Mouse (Mus musculus) neural tube, embryonic 14.5 days (tissue): ENCODE results near the gene Gm5108. TPM values are rescaled to one million over a fixed set of nuclear protein-coding genes. Genes with fewer than 3 reads are reported as not detected.

Source experiments
- ATAC-seq: fragments of 200-750 bp; cut with Nextera tagmentation; 2 replicates; pipeline ENCODE4 v1.8.0; 2017; ENCODE audit warnings: low read depth, mild to moderate bottlenecking, moderate TSS enrichment, moderate library complexity
- H3K27ac ChIP-seq: fragments of 300-500 bp; sonication (generic); 2 replicates; pipeline ENCODE4 v1.5.1; 2014; ENCODE audit warnings: low read depth, mild to moderate bottlenecking, control low read depth, low read length, moderate library complexity, mixed read lengths
- H3K27me3 ChIP-seq: fragments of 300-500 bp; sonication (generic); 2 replicates; pipeline ENCODE4 v1.6.1; 2014; ENCODE audit warnings: low read length; ENCODE audit not compliant: control insufficient read depth, insufficient read depth
- H3K36me3 ChIP-seq: fragments of 300-500 bp; sonication (generic); 2 replicates; pipeline ENCODE4 v1.6.1; 2014; ENCODE audit warnings: low read length, mixed read lengths; ENCODE audit not compliant: control insufficient read depth, insufficient read depth
- H3K4me1 ChIP-seq: fragments of 300-500 bp; sonication (generic); 2 replicates; pipeline ENCODE4 v1.6.1; 2014; ENCODE audit warnings: low read length; ENCODE audit not compliant: control insufficient read depth, insufficient read depth
- H3K4me2 ChIP-seq: fragments of 300-500 bp; sonication (generic); 2 replicates; pipeline ENCODE4 v1.6.1; 2014; ENCODE audit warnings: mild to moderate bottlenecking, low read depth, low read length, control low read depth
- H3K4me3 ChIP-seq: fragments of 300-500 bp; sonication (generic); 2 replicates; pipeline ENCODE4 v1.5.1; 2014; ENCODE audit warnings: low read depth, low read length, control low read depth, mixed read lengths
- H3K9ac ChIP-seq: fragments of 300-500 bp; sonication (generic); replicated peaks from 2 replicates; pipeline ENCODE4 v1.6.1; 2014; ENCODE audit warnings: low read depth, mild to moderate bottlenecking, control low read depth, low read length, mixed read lengths
- H3K9me3 ChIP-seq: fragments of 300-500 bp; sonication (generic); 2 replicates; pipeline ENCODE4 v1.6.1; 2016; ENCODE audit warnings: low read length; ENCODE audit not compliant: control insufficient read depth
- WGBS: fragments of 180-500 bp; shearing (Covaris S2); extraction: QIAGEN DNeasy Blood & Tissue Kit; methylation state at CpG from one replicate; pipeline ENCODE4 v1.1.7; 2014; 5-methylcytosine and 5-hydroxymethylcytosine counted together
- polyA plus RNA-seq: library from polyadenylated mRNA; unstranded; fragments of >200 nt; fragmentation: Nextera tagmentation; extraction: Ambion mirVana; gene quantifications from 2 replicates; pipeline ENCODE4 v1.2.1, GENCODE M21; 2014

The Gm5108 gene
- polyA plus RNA-seq, 1 experiment from 2014 or later, result not detected

DNA sequence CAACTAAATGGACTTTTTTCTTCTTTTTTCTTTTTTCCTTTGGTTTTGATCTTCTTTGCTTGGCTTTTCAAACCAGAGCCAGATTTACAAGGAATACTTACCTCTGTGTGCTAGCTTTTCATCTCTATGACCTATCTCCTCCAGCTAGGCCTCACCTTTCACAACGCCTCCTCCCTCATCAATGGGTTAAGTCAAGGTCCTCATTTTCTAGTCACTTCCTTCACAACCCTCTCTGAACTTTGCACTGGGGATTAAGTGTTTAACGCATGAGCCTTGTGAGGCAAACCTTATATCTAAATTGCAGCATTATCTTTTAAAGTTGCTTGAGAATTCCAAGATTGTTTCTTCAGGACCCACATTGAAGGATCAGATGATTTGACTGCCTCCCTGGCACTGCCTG lies 63.0 kb downstream of the Gm5108 start:
- Histone ChIP-seq H3K4me1 (no peaks in the 10 kb centered on the region), H3K4me2 (no peak overlapping the region), H3K4me3 (no peak overlapping the region), H3K9me3 (no peaks in the 10 kb centered on the region), H3K27ac (no peak overlapping the region), H3K9ac (no peak overlapping the region), H3K27me3 (no peaks in the 10 kb centered on the region), H3K36me3 (no peaks in the 10 kb centered on the region)
- ATAC-seq, result no peak
- 76% methylated on average over 2 of the region's 2 CpGs for WGBS

- H3K4me1 ChIP-seq, result no peaks in the 10 kb centered on the region
- no peaks in the 10 kb centered on the region for H3K36me3 ChIP-seq
- no peak for ATAC-seq
- no peak overlapping the region for H3K9ac ChIP-seq
- no peaks in the 10 kb centered on the region for H3K9me3 ChIP-seq
- H3K4me2 ChIP-seq, result no peak overlapping the region
- H3K27ac ChIP-seq, result no peak overlapping the region
- no peaks in the 10 kb centered on the region for H3K27me3 ChIP-seq
- H3K4me3 ChIP-seq, result no peak overlapping the region
- WGBS, result 85% methylated on average over 4 of the region's 4 CpGs
Measured at GRCm38 (mm10) chr5:68007074-68007473, 65.6 kb downstream of the Gm5108 start.

GRCm38 (mm10) chr5:68011569-68011968 lies 70.1 kb downstream of the Gm5108 start:
- H3K9ac ChIP-seq, result no peak overlapping the region
- no peak overlapping the region for H3K4me2 ChIP-seq
- WGBS, result 83% methylated on average over 3 of the region's 3 CpGs
- no peak overlapping the region for H3K27ac ChIP-seq
- H3K9me3 ChIP-seq, result no peaks in the 10 kb centered on the region
- no peaks in the 10 kb centered on the region for H3K36me3 ChIP-seq
- no peak for ATAC-seq
- no peak overlapping the region for H3K4me3 ChIP-seq
- no peaks in the 10 kb centered on the region for H3K27me3 ChIP-seq
- no peaks in the 10 kb centered on the region for H3K4me1 ChIP-seq

DNA sequence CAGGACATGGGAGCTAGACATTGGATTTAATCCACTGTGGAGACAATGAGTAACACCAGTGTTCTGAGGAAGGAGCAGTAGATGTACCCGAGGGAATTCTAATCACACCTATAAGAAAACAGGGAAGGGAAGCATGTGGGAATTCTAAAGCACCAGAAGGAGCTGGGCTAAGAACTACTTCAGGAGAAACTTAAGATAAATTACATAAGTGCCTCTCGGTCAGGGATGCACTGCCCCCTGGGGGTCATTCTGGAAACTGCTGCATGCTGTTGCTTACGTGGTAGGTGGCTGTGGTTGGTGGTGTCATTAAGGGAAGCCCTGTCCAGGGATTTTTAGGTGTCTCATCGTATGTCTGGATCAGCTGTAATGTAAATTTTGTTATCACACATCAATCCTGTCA lies 71.1 kb downstream of the Gm5108 start:
- no peaks in the 10 kb centered on the region for H3K9me3 ChIP-seq
- no peaks in the 10 kb centered on the region for H3K27me3 ChIP-seq
- WGBS, result 19% methylated on average over 4 of the region's 4 CpGs
- H3K4me3 ChIP-seq, result no peak overlapping the region
- peak; percentile 70 for ATAC-seq
- H3K4me2 ChIP-seq, result no peak overlapping the region
- H3K36me3 ChIP-seq, result no peaks in the 10 kb centered on the region
- H3K27ac ChIP-seq, result no peak overlapping the region
- H3K9ac ChIP-seq, result no peak overlapping the region
- H3K4me1 ChIP-seq, result no peaks in the 10 kb centered on the region

GRCm38 (mm10) chr5:68020870-68021269 lies 79.4 kb downstream of the Gm5108 start:
- WGBS, result 81% methylated on average over 2 of the region's 2 CpGs
- ATAC-seq, result no peak
- H3K27ac ChIP-seq, result no peak overlapping the region

More at GRCm38 (mm10) chr5:68020870-68021269, 79.4 kb downstream of the Gm5108 start:
- no peaks in the 10 kb centered on the region for H3K4me1 ChIP-seq
- no peak overlapping the region for H3K4me2 ChIP-seq
- no peaks in the 10 kb centered on the region for H3K27me3 ChIP-seq
- H3K9me3 ChIP-seq, result no peaks in the 10 kb centered on the region
- H3K4me3 ChIP-seq, result no peak overlapping the region
- no peaks in the 10 kb centered on the region for H3K36me3 ChIP-seq
- H3K9ac ChIP-seq, result no peak overlapping the region

Other genes with a start within 250 kb of the Gm5108 start
- gene Atp8a1, start 94.2 kb upstream of the Gm5108 start, polyA plus RNA-seq, result 72.6 and 81.5 TPM in 2 replicates
- not detected in 2 replicates for gene Gm21905, start 4.8 kb downstream of the Gm5108 start, polyA plus RNA-seq
- not detected in 2 replicates for gene Grxcr1, start 90.2 kb downstream of the Gm5108 start, polyA plus RNA-seq